Mouse (Mus musculus): ENCODE measurements at regions not wholly inside any gene's neighbourhood (a gene's known extent, or its start where the extent isn't known, plus 50 kb on each side); places are given as distances from the start of the nearest gene placed in this dataset.
A peak's percentile ranks its signal among the peaks of the same experiment; 100 is the strongest.

DNA sequence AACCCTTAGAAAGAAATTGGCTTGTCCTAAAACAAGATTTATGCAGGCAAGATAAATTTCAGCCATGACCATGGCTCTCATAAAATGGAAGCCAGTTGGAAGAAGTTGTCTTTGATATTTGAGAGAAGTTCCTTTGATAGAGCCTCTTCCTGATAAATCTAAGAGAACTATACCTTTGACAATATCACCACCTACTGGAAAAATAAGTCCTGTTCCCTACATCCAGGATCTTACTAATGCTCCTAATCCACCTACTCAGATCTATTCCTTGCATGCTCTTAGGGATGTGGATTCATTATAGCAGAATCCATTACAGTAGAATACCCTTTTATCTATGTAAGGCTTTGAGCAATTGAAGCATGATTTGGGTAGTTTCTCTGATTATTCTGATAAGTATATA lies 295.2 kb upstream of the Gm10306 start:
- no peak overlapping the region for H3K4me3 ChIP-seq (replicated peaks; ENCODE audit: low read length)
- no peak for ATAC-seq (ENCODE audit: low FRiP score)
- peak; percentile 51 for DNase-seq (ENCODE audit: low spot score)

DNA sequence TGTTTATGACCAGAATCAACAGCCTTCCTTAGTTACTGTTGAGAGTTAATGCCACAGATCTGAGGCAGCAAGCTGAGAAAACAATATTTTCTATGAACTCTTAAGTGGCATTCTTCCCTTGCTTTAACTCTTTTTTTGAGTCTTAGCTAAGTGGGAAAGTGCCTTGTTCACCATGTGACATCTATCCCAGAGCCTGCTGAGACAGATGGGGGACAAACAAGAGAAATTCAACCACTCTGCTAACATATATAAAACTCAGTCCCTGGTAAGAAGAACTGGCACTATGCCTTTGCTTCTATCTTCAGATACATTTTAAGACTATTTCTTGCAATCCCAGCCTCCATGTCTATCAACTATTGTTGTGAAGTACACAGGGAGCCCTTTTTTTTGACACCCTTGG lies 274.6 kb upstream of the Gm10306 start:
- Histone ChIP-seq H3K4me1 (replicated peaks; ENCODE audit: control insufficient read depth, insufficient read depth, low read length) (no peaks in the 10 kb centered on the region), H3K9me3 (ENCODE audit: control insufficient read depth, low read length) (no peaks in the 10 kb centered on the region), H3K27ac (no peak overlapping the region), H3K36me3 (replicated peaks; ENCODE audit: control insufficient read depth, insufficient read depth) (no peaks in the 10 kb centered on the region), H3K27me3 (ENCODE audit: control insufficient read depth, insufficient read depth, low read length) (no peaks in the 10 kb centered on the region), H3K4me3 (replicated peaks; ENCODE audit: low read length) (no peak overlapping the region), H3K4me2 (replicated peaks) (no peak overlapping the region), H3K9ac (no peak overlapping the region)
- no peak for DNase-seq (ENCODE audit: low spot score)
- no peak for ATAC-seq (ENCODE audit: low FRiP score)

More for the DNA sequence above, 295.2 kb upstream of the Gm10306 start:
- H3K27me3 ChIP-seq (ENCODE audit: control insufficient read depth, insufficient read depth, low read length): no peaks in the 10 kb centered on the region
- H3K4me2 ChIP-seq (replicated peaks): no peak overlapping the region
- H3K36me3 ChIP-seq (replicated peaks; ENCODE audit: control insufficient read depth, insufficient read depth): no peaks in the 10 kb centered on the region
- H3K9me3 ChIP-seq (ENCODE audit: control insufficient read depth, low read length): no peaks in the 10 kb centered on the region
- no peaks in the 10 kb centered on the region for H3K4me1 ChIP-seq (replicated peaks; ENCODE audit: control insufficient read depth, insufficient read depth, low read length)
- H3K27ac ChIP-seq: no peak overlapping the region
- no peak overlapping the region for H3K9ac ChIP-seq

DNA sequence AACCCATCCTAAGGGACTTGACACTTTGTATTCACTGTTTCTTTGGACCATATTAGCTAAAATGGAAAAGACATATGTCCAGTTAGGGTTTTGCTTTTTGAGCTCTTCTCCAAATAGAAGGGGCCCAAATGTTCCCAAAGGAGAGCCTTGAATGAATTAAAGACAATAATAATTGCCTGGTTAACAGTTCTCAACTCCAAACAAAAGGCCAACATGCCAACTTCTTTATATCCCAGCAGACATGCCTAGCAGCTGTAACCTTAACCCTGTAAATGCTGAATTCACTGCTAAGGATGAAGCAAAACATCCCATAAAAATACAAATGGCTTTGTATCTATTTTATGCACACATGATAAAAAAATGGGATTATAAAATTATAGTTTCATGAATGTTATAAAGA lies 264.2 kb upstream of the Gm10306 start:
- Histone ChIP-seq H3K27ac (no peak overlapping the region), H3K9ac (no peak overlapping the region), H3K4me1 (replicated peaks; ENCODE audit: control insufficient read depth, insufficient read depth, low read length) (peaks cover 2% of the 10 kb centered on the region; the same call in 1 of the 2 replicates), H3K4me3 (replicated peaks; ENCODE audit: low read length) (no peak overlapping the region), H3K9me3 (ENCODE audit: control insufficient read depth, low read length) (no peaks in the 10 kb centered on the region), H3K36me3 (replicated peaks; ENCODE audit: control insufficient read depth, insufficient read depth) (no peaks in the 10 kb centered on the region), H3K27me3 (ENCODE audit: control insufficient read depth, insufficient read depth, low read length) (no peaks in the 10 kb centered on the region), H3K4me2 (replicated peaks) (no peak overlapping the region)
- DNase-seq (ENCODE audit: low spot score): no peak
- ATAC-seq (ENCODE audit: low FRiP score): no peak

DNA sequence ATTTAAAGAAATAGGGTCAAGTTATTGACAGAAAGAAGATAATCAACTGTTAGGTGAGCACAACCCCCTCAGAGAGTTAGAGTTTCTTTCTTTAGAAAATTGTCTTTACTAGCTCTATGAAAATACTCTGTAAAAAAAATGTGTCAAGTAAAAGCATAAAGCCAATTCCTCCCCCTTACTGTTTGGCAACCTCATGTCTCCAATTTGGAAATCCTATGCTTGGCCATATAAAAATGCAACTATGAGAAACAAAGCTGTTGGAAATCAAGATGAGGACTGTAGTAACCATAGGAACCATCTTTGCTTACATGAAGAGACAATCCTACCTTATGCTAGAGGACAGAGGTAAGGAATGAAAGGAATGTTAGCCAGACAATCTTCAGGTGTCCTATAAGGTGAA lies 239.0 kb upstream of the Gm10306 start:
- Histone ChIP-seq H3K9ac (no peak overlapping the region), H3K27ac (no peak overlapping the region), H3K27me3 (ENCODE audit: control insufficient read depth, insufficient read depth, low read length) (no peaks in the 10 kb centered on the region), H3K36me3 (replicated peaks; ENCODE audit: control insufficient read depth, insufficient read depth) (no peaks in the 10 kb centered on the region), H3K4me3 (replicated peaks; ENCODE audit: low read length) (no peak overlapping the region), H3K4me2 (replicated peaks) (no peak overlapping the region), H3K9me3 (ENCODE audit: control insufficient read depth, low read length) (no peaks in the 10 kb centered on the region), H3K4me1 (replicated peaks; ENCODE audit: control insufficient read depth, insufficient read depth, low read length) (no peaks in the 10 kb centered on the region)
- no peak for DNase-seq (ENCODE audit: low spot score)
- ATAC-seq (ENCODE audit: low FRiP score): no peak

DNA sequence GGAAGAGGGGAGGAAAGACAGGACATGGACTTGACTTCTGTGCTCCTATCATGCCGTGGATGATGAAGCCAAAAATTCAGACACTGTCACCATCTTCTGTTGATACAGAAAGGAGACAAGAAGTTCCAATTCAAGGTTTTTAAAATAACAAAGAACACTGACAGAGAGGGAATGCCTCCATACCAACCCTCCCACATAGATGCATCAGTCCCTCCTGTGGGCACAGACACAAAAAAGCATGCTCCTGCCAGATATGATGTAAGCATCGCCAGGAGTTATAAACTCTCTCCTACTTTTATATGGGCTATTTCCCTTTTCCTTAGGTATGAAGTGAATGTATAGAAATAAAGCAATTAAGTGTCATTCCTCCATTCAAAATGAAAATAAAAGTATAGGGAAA lies 229.6 kb upstream of the Gm10306 start:
- 77% methylated on average over 2 of the region's 2 CpGs for WGBS
- H3K4me3 ChIP-seq (replicated peaks; ENCODE audit: low read length): no peak overlapping the region
- DNase-seq (ENCODE audit: low spot score): no peak
- H3K27me3 ChIP-seq (ENCODE audit: control insufficient read depth, insufficient read depth, low read length): no peaks in the 10 kb centered on the region
- no peak overlapping the region for H3K9ac ChIP-seq
- no peak for ATAC-seq (ENCODE audit: low FRiP score)
- no peaks in the 10 kb centered on the region for H3K4me1 ChIP-seq (replicated peaks; ENCODE audit: control insufficient read depth, insufficient read depth, low read length)
- no peak overlapping the region for H3K27ac ChIP-seq
- no peaks in the 10 kb centered on the region for H3K9me3 ChIP-seq (ENCODE audit: control insufficient read depth, low read length)
- H3K4me2 ChIP-seq (replicated peaks): no peak overlapping the region
- no peaks in the 10 kb centered on the region for H3K36me3 ChIP-seq (replicated peaks; ENCODE audit: control insufficient read depth, insufficient read depth)

DNA sequence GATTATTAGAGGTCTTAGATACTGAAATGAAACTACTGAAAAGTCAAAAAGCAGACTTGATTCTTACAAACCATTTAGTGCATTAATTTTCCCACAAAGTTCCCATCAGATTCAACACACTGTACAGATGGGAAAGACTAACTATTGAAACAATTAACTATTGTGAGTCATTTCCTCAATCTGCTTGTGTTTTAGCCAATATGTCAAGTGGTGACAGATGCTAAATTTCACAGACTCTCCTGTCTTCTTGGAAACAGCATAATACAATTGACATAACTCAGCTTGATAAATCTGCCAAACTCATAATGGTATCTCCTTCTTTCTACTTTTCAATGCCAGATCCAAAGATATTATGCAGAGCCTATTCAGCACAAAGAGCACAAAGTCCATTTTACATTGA lies 213.0 kb upstream of the Gm10306 start:
- H3K36me3 ChIP-seq (replicated peaks; ENCODE audit: control insufficient read depth, insufficient read depth): no peaks in the 10 kb centered on the region
- no peak overlapping the region for H3K27ac ChIP-seq
- no peak overlapping the region for H3K9ac ChIP-seq
- no peaks in the 10 kb centered on the region for H3K27me3 ChIP-seq (ENCODE audit: control insufficient read depth, insufficient read depth, low read length)
- H3K4me2 ChIP-seq (replicated peaks): no peak overlapping the region
- ATAC-seq (ENCODE audit: low FRiP score) (no peak), DNase-seq (ENCODE audit: low spot score) (no peak)
- no peak overlapping the region for H3K4me3 ChIP-seq (replicated peaks; ENCODE audit: low read length)
- no peaks in the 10 kb centered on the region for H3K9me3 ChIP-seq (ENCODE audit: control insufficient read depth, low read length)
- no peaks in the 10 kb centered on the region for H3K4me1 ChIP-seq (replicated peaks; ENCODE audit: control insufficient read depth, insufficient read depth, low read length)

DNA sequence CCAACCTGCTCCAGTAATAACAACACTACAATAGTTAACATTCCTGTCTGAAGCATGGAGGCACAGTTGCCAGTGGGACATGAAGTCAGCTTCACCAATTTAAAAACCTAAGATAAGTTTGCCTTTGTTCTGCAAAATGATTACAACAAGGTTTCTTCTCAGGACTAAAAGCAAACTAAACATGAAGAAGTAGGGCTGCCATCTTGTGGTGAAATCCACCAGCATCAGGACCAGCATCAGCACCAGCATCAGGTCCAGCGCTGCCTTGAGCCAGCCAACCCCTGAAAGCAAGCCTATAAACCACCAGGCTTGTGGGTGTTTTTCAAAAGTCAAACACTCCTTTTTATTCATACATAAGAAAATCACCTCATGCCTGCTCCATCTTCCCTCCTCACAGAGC lies 207.1 kb upstream of the Gm10306 start:
- 45% methylated on average over 1 of the region's 1 CpGs for WGBS
- Histone ChIP-seq H3K27me3 (ENCODE audit: control insufficient read depth, insufficient read depth, low read length) (no peaks in the 10 kb centered on the region), H3K36me3 (replicated peaks; ENCODE audit: control insufficient read depth, insufficient read depth) (no peaks in the 10 kb centered on the region), H3K4me2 (replicated peaks) (no peak overlapping the region), H3K9me3 (ENCODE audit: control insufficient read depth, low read length) (no peaks in the 10 kb centered on the region), H3K9ac (no peak overlapping the region), H3K4me3 (replicated peaks; ENCODE audit: low read length) (no peak overlapping the region), H3K27ac (no peak overlapping the region), H3K4me1 (replicated peaks; ENCODE audit: control insufficient read depth, insufficient read depth, low read length) (no peaks in the 10 kb centered on the region)
- DNase-seq (ENCODE audit: low spot score) (peak; percentile 60), ATAC-seq (ENCODE audit: low FRiP score) (no peak)

DNA sequence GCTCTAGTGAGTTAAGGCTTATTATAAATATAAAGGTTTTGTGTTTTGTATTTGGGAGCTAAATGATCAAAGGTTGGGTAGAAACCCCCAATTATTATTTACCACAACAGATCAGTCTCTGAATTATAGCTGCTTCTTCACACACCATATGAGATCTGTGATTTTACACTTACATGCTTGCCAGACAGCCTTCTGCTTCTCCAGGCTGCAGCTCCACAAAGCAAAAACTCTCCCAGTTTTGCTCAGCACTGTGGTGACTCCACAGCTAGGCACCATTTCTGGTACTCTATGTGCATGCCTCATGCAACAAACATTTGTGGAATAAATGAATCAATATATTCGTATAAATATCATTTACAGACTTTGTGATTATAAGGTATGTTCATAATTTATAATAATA lies 199.4 kb upstream of the Gm10306 start:
- no peak for DNase-seq (ENCODE audit: low spot score)
- Histone ChIP-seq H3K4me3 (replicated peaks; ENCODE audit: low read length) (no peak overlapping the region), H3K4me1 (replicated peaks; ENCODE audit: control insufficient read depth, insufficient read depth, low read length) (no peaks in the 10 kb centered on the region), H3K36me3 (replicated peaks; ENCODE audit: control insufficient read depth, insufficient read depth) (no peaks in the 10 kb centered on the region), H3K4me2 (replicated peaks) (no peak overlapping the region), H3K9me3 (ENCODE audit: control insufficient read depth, low read length) (no peaks in the 10 kb centered on the region), H3K9ac (no peak overlapping the region), H3K27ac (no peak overlapping the region), H3K27me3 (ENCODE audit: control insufficient read depth, insufficient read depth, low read length) (no peaks in the 10 kb centered on the region)
- no peak for ATAC-seq (ENCODE audit: low FRiP score)
- WGBS: 71% methylated on average over 1 of the region's 1 CpGs

DNA sequence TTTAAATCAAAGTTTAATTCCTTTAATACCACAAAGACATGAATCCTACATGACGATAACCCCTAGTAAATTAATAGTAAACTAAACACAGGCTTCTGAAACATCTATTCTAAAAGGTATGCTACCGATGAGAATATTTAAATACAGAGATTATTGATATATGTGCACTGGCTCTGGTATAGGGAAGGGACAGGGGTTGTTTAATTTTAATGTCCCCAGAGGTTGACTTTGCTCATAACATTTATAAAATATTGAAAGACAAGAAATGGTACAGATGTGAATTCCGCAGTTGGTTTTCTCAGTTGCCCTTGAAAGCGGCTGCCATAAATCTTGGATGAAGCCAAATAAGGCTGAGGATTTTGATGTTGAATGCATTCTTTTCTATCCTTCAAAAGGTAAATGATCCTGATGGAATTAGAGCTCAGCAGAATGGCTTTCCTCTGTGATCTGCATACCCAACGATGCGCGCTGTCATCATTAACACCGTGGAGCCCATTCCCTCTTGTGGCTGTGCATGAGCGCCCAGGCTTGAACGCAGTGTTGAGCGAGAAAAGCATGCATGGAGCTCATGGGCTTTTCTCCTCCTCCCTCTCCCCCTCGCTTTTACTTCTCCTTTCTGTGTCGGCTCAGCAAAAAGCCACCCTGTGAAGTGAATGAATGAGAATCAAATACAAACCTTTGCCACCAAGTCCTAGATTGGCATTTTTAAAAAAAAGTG lies 195.4 kb upstream of the Gm10306 start:
- Histone ChIP-seq H3K4me2 (replicated peaks) (peak overlapping the region; percentile 34), H3K9me3 (ENCODE audit: control insufficient read depth, low read length) (no peaks in the 10 kb centered on the region), H3K9ac (no peak overlapping the region), H3K36me3 (replicated peaks; ENCODE audit: control insufficient read depth, insufficient read depth) (no peaks in the 10 kb centered on the region), H3K27ac (0 out of 2 replicates have a peak overlapping the region, but pooled peaks have one; percentile 3), H3K27me3 (ENCODE audit: control insufficient read depth, insufficient read depth, low read length) (no peaks in the 10 kb centered on the region), H3K4me3 (replicated peaks; ENCODE audit: low read length) (no peak overlapping the region), H3K4me1 (replicated peaks; ENCODE audit: control insufficient read depth, insufficient read depth, low read length) (no peaks in the 10 kb centered on the region)
- peak; percentile 90 for ATAC-seq (ENCODE audit: low FRiP score)
- peak; percentile 41 for DNase-seq (ENCODE audit: low spot score)
- 34% methylated on average over 13 of the region's 13 CpGs for WGBS

Measured in hindbrain, embryonic 14.5 days (tissue).